Mouse (Mus musculus): ENCODE measurements around the gene Ppil3. TPM values are rescaled to one million over a fixed set of nuclear protein-coding genes. Genes with fewer than 3 reads are reported as not detected.

The Ppil3 gene
- polyA plus RNA-seq, 1 experiment from 2014 or later = 44.9 TPM

- peaks cover 11% of the 10 kb centered on the region for H3K4me1 ChIP-seq (ENCODE audit: control insufficient read depth, insufficient read depth, low read length)
- H3K9ac ChIP-seq (ENCODE audit: low read depth, low read length) = no peak overlapping the region
- ATAC-seq (ENCODE audit: low read depth) (no peak), DNase-seq (ENCODE audit: low spot score) (no peak)
- no peak overlapping the region for H3K4me3 ChIP-seq (ENCODE audit: low read depth, low read length)
- 64% methylated on average over 7 of the region's 7 CpGs for WGBS
- peaks cover 52% of the 10 kb centered on the region for H3K36me3 ChIP-seq (ENCODE audit: control insufficient read depth, insufficient read depth, low read length)
- no peak overlapping the region for H3K27ac ChIP-seq (replicated peaks; ENCODE audit: low read depth, low read length)
- no peaks in the 10 kb centered on the region for H3K27me3 ChIP-seq (replicated peaks; ENCODE audit: control insufficient read depth, insufficient read depth, low read length)
- H3K4me2 ChIP-seq (ENCODE audit: low read depth, low read length) = peak overlapping the region; percentile 85; the same call in 1 of the 2 replicates
- H3K9me3 ChIP-seq (ENCODE audit: control insufficient read depth, low read length) = no peaks in the 10 kb centered on the region
Measured at GRCm38 (mm10) chr1:58420961-58421360, 24.3 kb downstream of the Ppil3 start.

- H3K4me2 ChIP-seq (ENCODE audit: low read depth, low read length) = no peak overlapping the region
- H3K9me3 ChIP-seq (ENCODE audit: control insufficient read depth, low read length) = no peaks in the 10 kb centered on the region
- WGBS = 87% methylated on average over 10 of the region's 10 CpGs
- H3K27ac ChIP-seq (replicated peaks; ENCODE audit: low read depth, low read length) = no peak overlapping the region
- H3K4me3 ChIP-seq (ENCODE audit: low read depth, low read length) = no peak overlapping the region
- ATAC-seq (ENCODE audit: low read depth) (no peak), DNase-seq (ENCODE audit: low spot score) (no peak)
- H3K27me3 ChIP-seq (replicated peaks; ENCODE audit: control insufficient read depth, insufficient read depth, low read length) = no peaks in the 10 kb centered on the region
- peaks cover 62% of the 10 kb centered on the region for H3K36me3 ChIP-seq (ENCODE audit: control insufficient read depth, insufficient read depth, low read length)
- H3K9ac ChIP-seq (ENCODE audit: low read depth, low read length) = no peak overlapping the region
- peaks cover 11% of the 10 kb centered on the region for H3K4me1 ChIP-seq (ENCODE audit: control insufficient read depth, insufficient read depth, low read length)
Measured at GRCm38 (mm10) chr1:58420032-58420431, 25.3 kb downstream of the Ppil3 start.

- H3K27me3 ChIP-seq (replicated peaks; ENCODE audit: control insufficient read depth, insufficient read depth, low read length) = no peaks in the 10 kb centered on the region
- no peak overlapping the region for H3K9ac ChIP-seq (ENCODE audit: low read depth, low read length)
- H3K4me2 ChIP-seq (ENCODE audit: low read depth, low read length) = no peak overlapping the region
- H3K9me3 ChIP-seq (ENCODE audit: control insufficient read depth, low read length) = no peaks in the 10 kb centered on the region
- 87% methylated on average over 2 of the region's 2 CpGs for WGBS
- H3K36me3 ChIP-seq (ENCODE audit: control insufficient read depth, insufficient read depth, low read length) = peaks cover 92% of the 10 kb centered on the region
- peaks cover 3% of the 10 kb centered on the region; the same call in 1 of the 2 replicates for H3K4me1 ChIP-seq (ENCODE audit: control insufficient read depth, insufficient read depth, low read length)
- no peak overlapping the region for H3K4me3 ChIP-seq (ENCODE audit: low read depth, low read length)
- no peak overlapping the region for H3K27ac ChIP-seq (replicated peaks; ENCODE audit: low read depth, low read length)
- DNase-seq (ENCODE audit: low spot score) (no peak), ATAC-seq (ENCODE audit: low read depth) (no peak)
Measured at GRCm38 (mm10) chr1:58416048-58416447, 29.2 kb downstream of the Ppil3 start.

DNA sequence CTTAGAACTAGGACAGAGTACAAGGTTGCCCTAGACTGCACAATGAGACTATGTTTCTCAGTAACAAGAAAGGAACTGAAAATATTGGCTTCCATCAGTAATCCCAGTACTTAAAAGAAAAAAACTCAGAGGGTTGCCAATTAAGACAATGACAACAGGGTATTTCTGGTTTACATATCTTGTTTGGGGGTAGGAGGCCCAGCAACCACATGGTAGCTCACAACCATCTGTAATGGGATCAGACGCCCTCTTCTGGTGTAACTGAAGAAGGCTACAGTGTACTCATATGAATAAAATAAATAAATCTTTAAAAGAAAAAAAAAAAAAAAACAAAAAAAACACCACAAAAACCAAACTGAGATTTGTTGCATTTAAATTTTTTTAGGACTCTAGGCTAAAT, 29.8 kb downstream of the Ppil3 start:
- no peak overlapping the region for H3K27ac ChIP-seq (replicated peaks; ENCODE audit: low read depth, low read length)
- ATAC-seq (ENCODE audit: low read depth) (no peak), DNase-seq (ENCODE audit: low spot score) (no peak)
- 15% methylated on average over 1 of the region's 1 CpGs for WGBS
- H3K36me3 ChIP-seq (ENCODE audit: control insufficient read depth, insufficient read depth, low read length) = peaks cover 95% of the 10 kb centered on the region
- no peak overlapping the region for H3K4me3 ChIP-seq (ENCODE audit: low read depth, low read length)
- H3K9ac ChIP-seq (ENCODE audit: low read depth, low read length) = no peak overlapping the region
- H3K27me3 ChIP-seq (replicated peaks; ENCODE audit: control insufficient read depth, insufficient read depth, low read length) = no peaks in the 10 kb centered on the region
- no peak overlapping the region for H3K4me2 ChIP-seq (ENCODE audit: low read depth, low read length)
- peaks cover 3% of the 10 kb centered on the region; the same call in 1 of the 2 replicates for H3K4me1 ChIP-seq (ENCODE audit: control insufficient read depth, insufficient read depth, low read length)
- no peaks in the 10 kb centered on the region for H3K9me3 ChIP-seq (ENCODE audit: control insufficient read depth, low read length)

GRCm38 (mm10) chr1:58410776-58411175, 34.5 kb downstream of the Ppil3 start:
- no peaks in the 10 kb centered on the region for H3K9me3 ChIP-seq (ENCODE audit: control insufficient read depth, low read length)
- ATAC-seq (ENCODE audit: low read depth) (no peak), DNase-seq (ENCODE audit: low spot score) (no peak)
- H3K36me3 ChIP-seq (ENCODE audit: control insufficient read depth, insufficient read depth, low read length) = peaks cover 79% of the 10 kb centered on the region
- H3K9ac ChIP-seq (ENCODE audit: low read depth, low read length) = no peak overlapping the region
- H3K4me2 ChIP-seq (ENCODE audit: low read depth, low read length) = no peak overlapping the region
- H3K4me3 ChIP-seq (ENCODE audit: low read depth, low read length) = no peak overlapping the region
- no peak overlapping the region for H3K27ac ChIP-seq (replicated peaks; ENCODE audit: low read depth, low read length)
- WGBS = 85% methylated on average over 7 of the region's 7 CpGs
- no peaks in the 10 kb centered on the region for H3K27me3 ChIP-seq (replicated peaks; ENCODE audit: control insufficient read depth, insufficient read depth, low read length)
- H3K4me1 ChIP-seq (ENCODE audit: control insufficient read depth, insufficient read depth, low read length) = no peaks in the 10 kb centered on the region

DNA sequence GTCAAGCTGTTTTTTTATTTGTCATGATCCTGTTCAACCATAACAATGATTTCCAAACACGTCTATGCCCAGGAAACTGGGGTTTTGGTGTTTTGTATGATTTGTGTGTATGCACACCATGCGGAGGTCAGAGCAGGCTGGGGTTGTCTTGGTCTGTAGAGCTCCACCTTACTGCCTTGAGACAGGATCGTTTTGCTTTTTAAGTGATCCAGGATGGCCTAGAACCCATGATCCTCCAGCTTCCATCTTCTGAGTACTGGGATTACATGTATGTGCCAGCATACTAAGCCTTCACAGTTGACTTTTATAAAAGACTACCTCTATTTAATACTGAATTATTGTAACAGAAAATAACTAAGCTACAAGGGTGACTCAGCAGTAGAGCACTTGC, 35.1 kb downstream of the Ppil3 start:
- Histone ChIP-seq H3K4me3 (ENCODE audit: low read depth, low read length) (no peak overlapping the region), H3K27ac (replicated peaks; ENCODE audit: low read depth, low read length) (no peak overlapping the region), H3K36me3 (ENCODE audit: control insufficient read depth, insufficient read depth, low read length) (peaks cover 77% of the 10 kb centered on the region), H3K4me2 (ENCODE audit: low read depth, low read length) (no peak overlapping the region), H3K9me3 (ENCODE audit: control insufficient read depth, low read length) (no peaks in the 10 kb centered on the region), H3K9ac (ENCODE audit: low read depth, low read length) (no peak overlapping the region), H3K27me3 (replicated peaks; ENCODE audit: control insufficient read depth, insufficient read depth, low read length) (no peaks in the 10 kb centered on the region), H3K4me1 (ENCODE audit: control insufficient read depth, insufficient read depth, low read length) (no peaks in the 10 kb centered on the region)
- ATAC-seq (ENCODE audit: low read depth) (no peak), DNase-seq (ENCODE audit: low spot score) (no peak)
- 78% methylated on average over 3 of the region's 3 CpGs for WGBS

GRCm38 (mm10) chr1:58409553-58410197, 35.6 kb downstream of the Ppil3 start:
- H3K27ac ChIP-seq (replicated peaks; ENCODE audit: low read depth, low read length) = no peak overlapping the region
- no peaks in the 10 kb centered on the region for H3K27me3 ChIP-seq (replicated peaks; ENCODE audit: control insufficient read depth, insufficient read depth, low read length)
- no peak overlapping the region for H3K9ac ChIP-seq (ENCODE audit: low read depth, low read length)
- no peak overlapping the region for H3K4me2 ChIP-seq (ENCODE audit: low read depth, low read length)
- H3K9me3 ChIP-seq (ENCODE audit: control insufficient read depth, low read length) = no peaks in the 10 kb centered on the region
- 78% methylated on average over 5 of the region's 5 CpGs for WGBS
- H3K4me3 ChIP-seq (ENCODE audit: low read depth, low read length) = no peak overlapping the region
- no peaks in the 10 kb centered on the region for H3K4me1 ChIP-seq (ENCODE audit: control insufficient read depth, insufficient read depth, low read length)
- DNase-seq (ENCODE audit: low spot score) (no peak), ATAC-seq (ENCODE audit: low read depth) (no peak)
- peaks cover 76% of the 10 kb centered on the region for H3K36me3 ChIP-seq (ENCODE audit: control insufficient read depth, insufficient read depth, low read length)

- no peak for DNase-seq (ENCODE audit: low spot score)
- H3K9me3 ChIP-seq (ENCODE audit: control insufficient read depth, low read length) = no peaks in the 10 kb centered on the region
- H3K9ac ChIP-seq (ENCODE audit: low read depth, low read length) = no peak overlapping the region
- WGBS = 83% methylated on average over 6 of the region's 6 CpGs
- no peak for ATAC-seq (ENCODE audit: low read depth)
- H3K4me1 ChIP-seq (ENCODE audit: control insufficient read depth, insufficient read depth, low read length) = no peaks in the 10 kb centered on the region
- no peak overlapping the region for H3K4me3 ChIP-seq (ENCODE audit: low read depth, low read length)
- no peaks in the 10 kb centered on the region for H3K27me3 ChIP-seq (replicated peaks; ENCODE audit: control insufficient read depth, insufficient read depth, low read length)
- no peak overlapping the region for H3K27ac ChIP-seq (replicated peaks; ENCODE audit: low read depth, low read length)
- no peak overlapping the region for H3K4me2 ChIP-seq (ENCODE audit: low read depth, low read length)
- H3K36me3 ChIP-seq (ENCODE audit: control insufficient read depth, insufficient read depth, low read length) = peaks cover 76% of the 10 kb centered on the region
Measured at GRCm38 (mm10) chr1:58408141-58408540, 37.1 kb downstream of the Ppil3 start.

DNA sequence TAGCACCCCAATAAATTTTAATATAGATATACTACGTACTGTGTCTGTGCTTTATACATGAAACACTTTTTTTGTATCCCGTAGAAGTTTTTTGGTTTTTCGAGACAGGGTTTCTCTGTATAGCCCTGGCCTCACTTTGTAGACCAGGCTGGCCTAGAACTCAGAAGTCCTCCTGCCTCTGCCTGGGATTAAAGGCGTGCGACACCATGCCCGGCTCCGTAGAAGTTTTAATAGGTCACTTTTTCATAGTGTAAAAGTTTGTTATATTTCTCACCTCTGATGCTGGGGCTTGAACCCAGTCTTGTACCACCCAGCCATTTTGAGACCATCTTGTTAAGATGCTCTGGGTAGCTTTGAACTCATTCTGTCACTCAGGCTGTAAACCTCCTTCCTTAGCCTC, 38.0 kb downstream of the Ppil3 start:
- 98% methylated on average over 7 of the region's 7 CpGs for WGBS
- Histone ChIP-seq H3K4me3 (ENCODE audit: low read depth, low read length) (no peak overlapping the region), H3K27ac (replicated peaks; ENCODE audit: low read depth, low read length) (no peak overlapping the region), H3K4me1 (ENCODE audit: control insufficient read depth, insufficient read depth, low read length) (no peaks in the 10 kb centered on the region), H3K9me3 (ENCODE audit: control insufficient read depth, low read length) (no peaks in the 10 kb centered on the region), H3K9ac (ENCODE audit: low read depth, low read length) (no peak overlapping the region), H3K27me3 (replicated peaks; ENCODE audit: control insufficient read depth, insufficient read depth, low read length) (no peaks in the 10 kb centered on the region), H3K36me3 (ENCODE audit: control insufficient read depth, insufficient read depth, low read length) (peaks cover 76% of the 10 kb centered on the region), H3K4me2 (ENCODE audit: low read depth, low read length) (no peak overlapping the region)
- DNase-seq (ENCODE audit: low spot score) (no peak), ATAC-seq (ENCODE audit: low read depth) (no peak)

All from embryonic facial prominence, embryonic 14.5 days (tissue).